Mouse (Mus musculus) lung, postnatal 0 days (tissue): Measurements from ENCODE around the gene Vgll4.

Experiments used
- CTCF ChIP-seq: IDR thresholded peaks from 2 replicates; pipeline ENCODE4 v1.5.1; 2016; ENCODE audit warnings: antibody characterized with exemption, mild to moderate bottlenecking
- EP300 ChIP-seq: IDR thresholded peaks from 2 replicates; pipeline ENCODE4 v1.6.1; 2016; ENCODE audit warnings: antibody characterized with exemption, mild to moderate bottlenecking, control low read depth

DNA sequence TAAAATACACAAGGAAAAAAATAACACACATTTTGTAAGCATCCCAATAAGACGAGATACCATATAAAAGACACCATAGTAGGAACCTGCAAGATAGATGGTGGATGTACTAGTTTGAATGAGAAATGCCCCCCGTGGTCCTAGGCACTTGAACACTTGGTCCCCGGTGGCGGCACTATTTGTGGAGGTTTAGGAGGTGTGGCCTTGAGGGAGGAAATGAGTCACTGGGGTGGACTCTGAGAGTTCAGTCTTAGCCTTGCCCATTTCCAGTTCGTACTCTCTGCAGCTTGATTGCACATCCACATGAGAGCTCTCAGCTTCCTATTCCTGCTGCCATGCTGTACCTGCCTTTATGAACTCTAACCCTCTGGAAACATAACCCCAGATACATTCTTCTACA, 15.3 kb downstream of the Vgll4 start:
- TF ChIP-seq CTCF (no peak), EP300 (no peak)
